Mouse (Mus musculus) hindbrain, embryonic 14.5 days (tissue): ENCODE data around the gene Crcp. TPM values are rescaled to one million over a fixed set of nuclear protein-coding genes. Genes with fewer than 3 reads are reported as not detected.

ENCODE experiments used
- ATAC-seq: fragments of 200-750 bp; cut with Nextera tagmentation; 2 replicates; pipeline ENCODE4 v1.8.0; 2017; ENCODE audit warnings: moderate number of reproducible peaks, mild to moderate bottlenecking, moderate TSS enrichment, moderate library complexity; ENCODE audit not compliant: low FRiP score
- DNase-seq: peaks from one replicate; pipeline ENCODE4 v3.0.0-alpha.2; 2015; ENCODE audit warnings: low spot score
- H3K27ac ChIP-seq: fragments of 300-500 bp; sonication (generic); 2 replicates; pipeline ENCODE4 v1.5.1; 2014; ENCODE audit warnings: mild to moderate bottlenecking, moderate library complexity
- H3K27me3 ChIP-seq: fragments of 300-500 bp; sonication (generic); 2 replicates; pipeline ENCODE4 v1.6.1; 2014; ENCODE audit warnings: mild to moderate bottlenecking, low read length, mixed read lengths; ENCODE audit not compliant: control insufficient read depth, insufficient read depth
- H3K36me3 ChIP-seq: fragments of 300-500 bp; sonication (generic); replicated peaks from 2 replicates; pipeline ENCODE4 v1.6.1; 2014; ENCODE audit not compliant: control insufficient read depth, insufficient read depth
- H3K4me1 ChIP-seq: fragments of 300-500 bp; sonication (generic); replicated peaks from 2 replicates; pipeline ENCODE4 v1.6.1; 2014; ENCODE audit warnings: antibody characterized with exemption, low read length, mixed read lengths; ENCODE audit not compliant: control insufficient read depth, insufficient read depth
- H3K4me2 ChIP-seq: fragments of 300-500 bp; sonication (generic); replicated peaks from 2 replicates; pipeline ENCODE4 v1.6.1; 2014; ENCODE audit warnings: mild to moderate bottlenecking, moderate library complexity
- H3K4me3 ChIP-seq: fragments of 300-500 bp; sonication (generic); replicated peaks from 2 replicates; pipeline ENCODE4 v1.5.1; 2014; ENCODE audit warnings: mild to moderate bottlenecking, low read length
- H3K9ac ChIP-seq: fragments of 300-500 bp; sonication (generic); 2 replicates; pipeline ENCODE4 v1.6.1; 2014
- H3K9me3 ChIP-seq: fragments of 300-500 bp; sonication (generic); 2 replicates; pipeline ENCODE4 v1.6.1; 2016; ENCODE audit warnings: low read length; ENCODE audit not compliant: control insufficient read depth
- WGBS: fragments of 180-500 bp; shearing (Covaris S2); extraction: QIAGEN DNeasy Blood & Tissue Kit; methylation state at CpG from one replicate; pipeline ENCODE4 v1.1.7; 2014; 5-methylcytosine and 5-hydroxymethylcytosine counted together
- polyA plus RNA-seq: library from polyadenylated mRNA; unstranded; fragments of >200 nt; fragmentation: Nextera tagmentation; extraction: Ambion mirVana; gene quantifications from 2 replicates; pipeline ENCODE4 v1.2.1, GENCODE M21; 2014

The Crcp gene
- polyA plus RNA-seq, 1 experiment from 2014 or later, result 49.2 TPM

DNA sequence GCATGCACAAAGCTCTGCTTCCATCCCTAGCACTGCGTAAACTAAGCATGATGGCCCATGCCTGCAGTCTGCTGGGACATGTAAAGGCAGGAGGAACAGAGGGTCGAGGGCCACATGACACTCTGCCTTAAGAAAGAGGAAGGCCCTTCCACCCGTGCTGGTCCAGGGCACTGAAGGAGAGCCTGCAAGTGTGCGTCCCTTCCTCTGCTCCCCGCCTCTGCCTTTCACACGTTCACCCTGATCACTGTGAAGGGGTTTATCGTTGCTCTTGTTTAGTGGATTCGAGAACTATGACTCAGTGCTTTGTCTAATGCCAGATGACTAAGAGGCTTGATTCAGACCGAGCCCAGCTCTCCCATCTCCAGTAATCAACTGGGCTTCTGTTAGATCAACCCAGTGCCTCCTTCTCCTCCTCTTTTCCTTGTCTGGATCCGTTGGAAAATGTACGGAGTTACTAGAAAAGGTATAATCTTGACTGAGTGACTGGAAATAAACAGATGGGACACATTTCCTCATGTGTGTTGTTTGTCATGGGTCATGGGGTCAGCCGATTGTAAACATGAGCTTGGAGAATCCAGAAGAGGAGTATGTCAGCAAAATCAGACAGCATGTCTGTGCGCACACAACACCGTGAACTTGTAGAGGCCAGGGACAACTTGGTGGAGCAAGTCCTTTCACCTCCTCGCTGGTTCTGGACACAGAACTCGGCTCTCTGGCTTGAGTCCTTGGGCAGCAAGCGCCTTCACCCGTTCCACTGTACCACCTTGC is 60.7 kb downstream of the Crcp start:
- ATAC-seq, result no peak
- Histone ChIP-seq H3K27me3 (no peaks in the 10 kb centered on the region), H3K4me3 (no peak overlapping the region), H3K4me1 (no peaks in the 10 kb centered on the region), H3K4me2 (no peak overlapping the region), H3K36me3 (peaks cover 5% of the 10 kb centered on the region; the same call in 1 of the 2 replicates), H3K9me3 (no peaks in the 10 kb centered on the region), H3K27ac (no peak overlapping the region), H3K9ac (no peak overlapping the region)
- DNase-seq, result no peak
- 93% methylated on average over 18 of the region's 18 CpGs for WGBS

DNA sequence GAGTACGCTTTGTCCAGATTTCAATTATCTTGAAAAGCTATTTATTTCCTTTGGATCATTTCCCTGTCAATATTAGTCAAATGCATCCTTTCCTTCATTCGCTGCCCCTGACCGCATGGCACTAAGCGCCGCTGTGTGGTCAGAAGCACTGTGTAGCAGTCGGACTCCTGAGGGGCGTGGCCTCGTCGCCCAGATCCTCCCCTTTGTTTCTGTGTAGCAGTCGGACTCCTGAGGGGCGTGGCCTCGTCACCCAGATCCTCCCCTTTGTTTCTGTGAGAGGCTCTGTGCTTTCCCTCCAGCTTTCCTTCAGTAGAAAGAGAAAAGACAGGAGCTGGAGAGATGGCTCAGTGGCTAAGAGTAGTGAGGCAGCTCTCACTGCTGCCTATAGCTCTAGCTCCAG is 67.7 kb downstream of the Crcp start:
- Histone ChIP-seq H3K27me3 (no peaks in the 10 kb centered on the region), H3K9me3 (no peaks in the 10 kb centered on the region), H3K27ac (no peak overlapping the region), H3K4me3 (no peak overlapping the region), H3K36me3 (peaks cover 1% of the 10 kb centered on the region; the same call in 1 of the 2 replicates), H3K4me1 (no peaks in the 10 kb centered on the region), H3K9ac (no peak overlapping the region), H3K4me2 (no peak overlapping the region)
- 49% methylated on average over 12 of the region's 12 CpGs for WGBS
- DNase-seq (no peak), ATAC-seq (no peak)

DNA sequence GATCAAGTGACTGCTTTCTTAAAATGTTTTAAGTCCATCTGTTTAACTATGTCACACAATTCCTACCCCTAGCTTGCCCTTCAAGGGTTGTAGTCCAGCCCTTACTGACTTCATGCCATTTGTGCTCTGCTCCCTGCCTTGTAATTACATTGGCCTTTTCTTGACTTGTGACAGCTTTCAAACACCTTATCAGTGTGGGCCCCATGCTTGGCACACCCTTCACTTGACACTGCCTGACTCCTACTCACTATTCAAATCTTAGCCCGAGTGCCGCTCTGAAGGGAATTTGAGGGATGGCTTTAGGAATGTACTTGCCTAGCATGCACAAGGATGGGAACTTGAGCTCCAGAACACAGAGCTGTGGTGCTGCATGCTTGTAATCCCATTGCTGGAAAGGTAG is 68.7 kb downstream of the Crcp start:
- Histone ChIP-seq H3K4me2 (no peak overlapping the region), H3K27me3 (no peaks in the 10 kb centered on the region), H3K4me3 (no peak overlapping the region), H3K27ac (no peak overlapping the region), H3K9me3 (no peaks in the 10 kb centered on the region), H3K9ac (no peak overlapping the region), H3K36me3 (peaks cover 12% of the 10 kb centered on the region), H3K4me1 (no peaks in the 10 kb centered on the region)
- ATAC-seq, result no peak
- no peak for DNase-seq
- 83% methylated on average over 2 of the region's 2 CpGs for WGBS

- Histone ChIP-seq H3K4me1 (no peaks in the 10 kb centered on the region), H3K27me3 (no peaks in the 10 kb centered on the region), H3K36me3 (peaks cover 29% of the 10 kb centered on the region), H3K9ac (no peak overlapping the region), H3K9me3 (no peaks in the 10 kb centered on the region), H3K4me2 (no peak overlapping the region), H3K4me3 (no peak overlapping the region), H3K27ac (no peak overlapping the region)
- DNase-seq (no peak), ATAC-seq (no peak)
- WGBS, result 97% methylated on average over 17 of the region's 17 CpGs
Observed at GRCm38 (mm10) chr5:130101724-130102123, 72.6 kb downstream of the Crcp start.

DNA sequence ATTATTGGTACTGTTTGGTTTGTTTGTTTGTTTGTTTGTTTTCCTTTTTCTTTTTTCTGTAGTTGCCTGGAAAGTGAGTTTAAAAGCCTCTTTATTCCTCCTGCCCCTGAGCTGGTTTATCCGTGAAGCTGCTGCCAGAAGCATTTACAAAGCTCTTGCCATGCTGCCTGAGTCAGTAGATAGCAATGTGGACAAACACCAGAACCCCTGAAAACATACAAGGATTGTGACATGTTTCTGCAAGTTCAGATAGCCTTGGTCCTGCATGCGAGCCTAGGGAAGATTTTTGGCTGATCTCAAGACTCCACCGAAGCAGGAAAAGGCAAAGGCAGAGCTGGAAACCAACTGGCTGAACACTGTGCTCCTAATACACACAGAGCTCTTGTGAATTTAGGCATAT is 80.3 kb downstream of the Crcp start:
- Histone ChIP-seq H3K36me3 (peaks cover 26% of the 10 kb centered on the region), H3K9me3 (no peaks in the 10 kb centered on the region), H3K27me3 (no peaks in the 10 kb centered on the region), H3K4me1 (no peaks in the 10 kb centered on the region), H3K4me2 (no peak overlapping the region), H3K9ac (no peak overlapping the region), H3K4me3 (no peak overlapping the region), H3K27ac (no peak overlapping the region)
- WGBS, result 96% methylated on average over 3 of the region's 3 CpGs
- no peak for DNase-seq
- ATAC-seq, result no peak

Other genes with a start within 250 kb of the Crcp start
- 31.3 and 33.6 TPM in 2 replicates for gene Psph, start 241.8 kb upstream of the Crcp start, polyA plus RNA-seq
- gene Sumf2, start 182.3 kb upstream of the Crcp start, polyA plus RNA-seq, result 28.5 and 29.1 TPM in 2 replicates
- 704 and 793 TPM in 2 replicates for gene Chchd2, start 141.8 kb upstream of the Crcp start, polyA plus RNA-seq
- 16.4 and 17.0 TPM in 2 replicates for gene Zbed5, start 133.6 kb upstream of the Crcp start, polyA plus RNA-seq
- gene Phkg1, start 130.7 kb upstream of the Crcp start, polyA plus RNA-seq, result 0.13 and 0.72 TPM in 2 replicates
- gene Nupr1l, start 120.8 kb upstream of the Crcp start, polyA plus RNA-seq, result 3.4 and 3.8 TPM in 2 replicates
- gene Vkorc1l1, start 87.3 kb upstream of the Crcp start, polyA plus RNA-seq, result 32.4 and 37.6 TPM in 2 replicates
- 36.4 and 37.0 TPM in 2 replicates for gene Gusb, start 26.2 kb upstream of the Crcp start, polyA plus RNA-seq
- 41.3 and 41.5 TPM in 2 replicates for gene Asl, start within 50 bp of the Crcp start, polyA plus RNA-seq
- gene Tpst1, start 44.0 kb downstream of the Crcp start, polyA plus RNA-seq, result 62.2 and 63.0 TPM in 2 replicates
- 15.3 and 18.1 TPM in 2 replicates for gene Kctd7, start 115.6 kb downstream of the Crcp start, polyA plus RNA-seq
- gene Rabgef1, start 142.5 kb downstream of the Crcp start, polyA plus RNA-seq, result 35.7 and 40.3 TPM in 2 replicates
- gene Tmem248, start 187.8 kb downstream of the Crcp start, polyA plus RNA-seq, result 31.3 and 36.5 TPM in 2 replicates
- gene Sbds, start 226.2 kb downstream of the Crcp start, polyA plus RNA-seq, result 48.2 and 49.9 TPM in 2 replicates
- 20.8 and 27.2 TPM in 2 replicates for gene Tyw1, start 226.3 kb downstream of the Crcp start, polyA plus RNA-seq